Mouse (Mus musculus) hindbrain, postnatal 0 days (tissue): ENCODE measurements around the gene Acoxl. TPM values are rescaled to one million over a fixed set of nuclear protein-coding genes. Genes with fewer than 3 reads are reported as not detected.

Experiments used
- ATAC-seq: fragments of 200-750 bp; cut with Nextera tagmentation; 2 replicates; pipeline ENCODE4 v1.8.0; 2017; ENCODE audit warnings: mild to moderate bottlenecking, moderate TSS enrichment, moderate library complexity
- DNase-seq: peaks from one replicate; pipeline ENCODE4 v3.0.0-alpha.2; 2015; ENCODE audit warnings: low spot score
- H3K27ac ChIP-seq: fragments of 300-500 bp; sonication (generic); 2 replicates; pipeline ENCODE4 v1.5.1; 2014; ENCODE audit warnings: mild to moderate bottlenecking
- H3K27me3 ChIP-seq: fragments of 300-500 bp; sonication (generic); 2 replicates; pipeline ENCODE4 v1.6.1; 2014; ENCODE audit warnings: low read length, mixed read lengths; ENCODE audit not compliant: insufficient read depth
- H3K36me3 ChIP-seq: fragments of 300-500 bp; sonication (generic); 2 replicates; pipeline ENCODE4 v1.6.1; 2014; ENCODE audit warnings: low read length, mixed read lengths; ENCODE audit not compliant: insufficient read depth
- H3K4me1 ChIP-seq: fragments of 300-500 bp; sonication (generic); 2 replicates; pipeline ENCODE4 v1.6.1; 2014; ENCODE audit warnings: antibody characterized with exemption, low read length, mixed read lengths; ENCODE audit not compliant: insufficient read depth
- H3K4me2 ChIP-seq: fragments of 300-500 bp; sonication (generic); 2 replicates; pipeline ENCODE4 v1.6.1; 2014; ENCODE audit warnings: low read depth, mild to moderate bottlenecking, low read length, moderate library complexity, mixed read lengths
- H3K4me3 ChIP-seq: fragments of 300-500 bp; sonication (generic); 2 replicates; pipeline ENCODE4 v1.5.1; 2014; ENCODE audit warnings: low read length
- H3K9ac ChIP-seq: fragments of 300-500 bp; sonication (generic); replicated peaks from 2 replicates; pipeline ENCODE4 v1.6.1; 2014; ENCODE audit warnings: mild to moderate bottlenecking, low read length, moderate library complexity, mixed read lengths
- H3K9me3 ChIP-seq: fragments of 300-500 bp; sonication (generic); 2 replicates; pipeline ENCODE4 v1.6.1; 2016; ENCODE audit warnings: low read length, mixed read lengths
- CTCF ChIP-seq: IDR thresholded peaks from 2 replicates; pipeline ENCODE4 v1.5.1; 2016; ENCODE audit warnings: antibody characterized with exemption, control low read depth, low read depth
- WGBS: fragments of 180-500 bp; shearing (Covaris S2); extraction: QIAGEN DNeasy Blood & Tissue Kit; methylation state at CpG from one replicate; pipeline ENCODE4 v1.1.7; 2014; 5-methylcytosine and 5-hydroxymethylcytosine counted together
- polyA plus RNA-seq: library from polyadenylated mRNA; unstranded; fragments of >200 nt; fragmentation: Nextera tagmentation; extraction: Ambion mirVana; gene quantifications from 2 replicates; pipeline ENCODE4 v1.2.1, GENCODE M21; 2015
- total RNA-seq: library from RNA; depleted of rRNA; stranded (reverse); fragments of >200 nt; gene quantifications from 2 replicates; pipeline ENCODE4 v1.2.3, GENCODE M21; 2014

The Acoxl gene
- total and polyA plus RNA-seq, 2 experiments from 2014 or later = 0.29 to 0.47 TPM

- WGBS = 92% methylated on average over 1 of the region's 1 CpGs
- Histone ChIP-seq H3K4me2 (no peak overlapping the region), H3K36me3 (no peaks in the 10 kb centered on the region), H3K4me1 (no peaks in the 10 kb centered on the region), H3K27me3 (no peaks in the 10 kb centered on the region), H3K4me3 (no peak overlapping the region), H3K9ac (no peak overlapping the region), H3K9me3 (no peaks in the 10 kb centered on the region), H3K27ac (no peak overlapping the region)
- DNase-seq (no peak), ATAC-seq (no peak)
- no peak for TF ChIP-seq CTCF
Measured at GRCm38 (mm10) chr2:127976276-127976675, 137.6 kb downstream of the Acoxl start.

GRCm38 (mm10) chr2:127978601-127979230 lies 140.0 kb downstream of the Acoxl start:
- DNase-seq (no peak), ATAC-seq (no peak)
- no peaks in the 10 kb centered on the region for H3K4me1 ChIP-seq
- H3K9ac ChIP-seq = no peak overlapping the region
- H3K27me3 ChIP-seq = no peaks in the 10 kb centered on the region
- TF ChIP-seq CTCF = no peak
- H3K4me3 ChIP-seq = no peak overlapping the region
- 91% methylated on average over 7 of the region's 7 CpGs for WGBS
- H3K36me3 ChIP-seq = no peaks in the 10 kb centered on the region
- no peak overlapping the region for H3K27ac ChIP-seq
- H3K9me3 ChIP-seq = no peaks in the 10 kb centered on the region
- H3K4me2 ChIP-seq = no peak overlapping the region

- TF ChIP-seq CTCF = no peak
- Histone ChIP-seq H3K27me3 (no peaks in the 10 kb centered on the region), H3K9ac (no peak overlapping the region), H3K36me3 (no peaks in the 10 kb centered on the region), H3K4me1 (no peaks in the 10 kb centered on the region), H3K27ac (no peak overlapping the region), H3K4me2 (no peak overlapping the region), H3K9me3 (no peaks in the 10 kb centered on the region), H3K4me3 (no peak overlapping the region)
- ATAC-seq (no peak), DNase-seq (no peak)
- WGBS = 89% methylated on average over 3 of the region's 3 CpGs
Measured at GRCm38 (mm10) chr2:127982610-127983009, 143.9 kb downstream of the Acoxl start.

GRCm38 (mm10) chr2:127983301-127983700 lies 144.6 kb downstream of the Acoxl start:
- DNase-seq (no peak), ATAC-seq (no peak)
- no peak overlapping the region for H3K4me2 ChIP-seq
- H3K27me3 ChIP-seq = no peaks in the 10 kb centered on the region
- H3K4me1 ChIP-seq = no peaks in the 10 kb centered on the region
- no peaks in the 10 kb centered on the region for H3K36me3 ChIP-seq
- H3K9me3 ChIP-seq = no peaks in the 10 kb centered on the region
- no peak overlapping the region for H3K4me3 ChIP-seq
- no peak overlapping the region for H3K9ac ChIP-seq
- no peak for TF ChIP-seq CTCF
- H3K27ac ChIP-seq = no peak overlapping the region
- WGBS = 80% methylated on average over 4 of the region's 4 CpGs

GRCm38 (mm10) chr2:127983981-127984380 lies 145.3 kb downstream of the Acoxl start:
- Histone ChIP-seq H3K27ac (no peak overlapping the region), H3K4me2 (no peak overlapping the region), H3K9me3 (no peaks in the 10 kb centered on the region), H3K36me3 (no peaks in the 10 kb centered on the region), H3K4me3 (no peak overlapping the region), H3K9ac (no peak overlapping the region), H3K4me1 (no peaks in the 10 kb centered on the region), H3K27me3 (no peaks in the 10 kb centered on the region)
- no peak for ATAC-seq
- no peak for TF ChIP-seq CTCF
- 93% methylated on average over 1 of the region's 1 CpGs for WGBS
- DNase-seq = no peak

- H3K4me1 ChIP-seq = no peaks in the 10 kb centered on the region
- H3K9ac ChIP-seq = no peak overlapping the region
- ATAC-seq (no peak), DNase-seq (no peak)
- 59% methylated on average over 4 of the region's 4 CpGs for WGBS
- H3K27me3 ChIP-seq = no peaks in the 10 kb centered on the region
- H3K36me3 ChIP-seq = no peaks in the 10 kb centered on the region
- no peak overlapping the region for H3K4me3 ChIP-seq
- no peak overlapping the region for H3K27ac ChIP-seq
- no peaks in the 10 kb centered on the region for H3K9me3 ChIP-seq
- no peak overlapping the region for H3K4me2 ChIP-seq
- no peak for TF ChIP-seq CTCF
Measured at GRCm38 (mm10) chr2:127987706-127988105, 149.0 kb downstream of the Acoxl start.

- no peaks in the 10 kb centered on the region for H3K4me1 ChIP-seq
- no peak overlapping the region for H3K4me2 ChIP-seq
- 42% methylated on average over 6 of the region's 6 CpGs for WGBS
- no peaks in the 10 kb centered on the region for H3K9me3 ChIP-seq
- ATAC-seq = no peak
- H3K27ac ChIP-seq = no peak overlapping the region
- no peaks in the 10 kb centered on the region for H3K36me3 ChIP-seq
- peak; percentile 28 for DNase-seq
- H3K27me3 ChIP-seq = no peaks in the 10 kb centered on the region
- no peak for TF ChIP-seq CTCF
- no peak overlapping the region for H3K4me3 ChIP-seq
- no peak overlapping the region for H3K9ac ChIP-seq
Measured at GRCm38 (mm10) chr2:127990856-127991479, 152.3 kb downstream of the Acoxl start.
